Comparison of ENCODE assay signal across 16 mouse cellular contexts in the genomic region with DNA sequence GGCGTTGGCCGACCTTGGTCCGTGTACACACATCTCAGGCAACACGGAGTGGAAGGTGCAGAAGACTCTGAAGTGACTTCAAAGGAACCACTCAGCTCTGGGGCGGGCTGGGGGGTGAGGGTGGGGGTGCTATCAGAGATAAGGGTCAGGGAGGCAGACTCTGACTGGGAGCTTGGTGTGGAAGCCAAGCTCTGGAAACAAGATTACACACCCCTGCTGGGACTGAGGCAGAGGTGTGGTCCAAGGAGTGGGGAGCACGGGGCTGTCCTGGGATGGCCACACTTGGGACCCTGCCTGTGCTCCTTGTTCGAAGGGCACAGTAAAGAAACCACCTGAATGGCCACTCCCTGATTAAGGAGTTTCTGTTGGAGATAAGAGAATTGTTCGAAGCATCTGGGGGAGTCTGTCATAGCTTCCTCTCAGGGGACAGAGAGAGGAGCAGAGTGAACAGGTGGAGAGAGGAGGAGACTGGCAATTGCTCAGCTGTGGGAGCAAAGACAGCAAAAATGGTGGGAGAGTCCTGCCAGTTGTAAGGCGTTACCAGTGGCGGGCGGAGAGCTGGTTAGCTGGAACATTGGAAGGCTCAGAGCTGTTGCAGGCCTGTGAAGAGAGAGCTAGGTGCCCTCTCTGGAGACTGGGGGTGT. TPM values are rescaled to one million over a fixed set of nuclear protein-coding genes. Genes with fewer than 3 reads are reported as not detected.
A peak's percentile ranks its signal among the peaks of the same experiment; 100 is the strongest.
DNase-seq lines count a peak whose midpoint lies in the region; ATAC-seq and TF ChIP-seq lines count a peak whose summit lies in the region.
"Had no signal": no experiment of that assay in that cellular context is flagged by ENCODE, and none has a peak within 500 bp of the region (broad histone marks: within the 10 kb centered on the region; RNA-seq: fewer than 3 reads in every experiment).

No protein-coding gene starts in this region.

- no peak overlapping the region for H3K27ac ChIP-seq in heart, embryonic 16.5 days (ENCODE audit: low read length)
- no peak overlapping the region for H3K27ac ChIP-seq in heart, adult 2 months
- H3K27ac ChIP-seq in stomach, embryonic 14.5 days (ENCODE audit: low read length) = peak overlapping the region; percentile 56; the same call in 1 of the 2 replicates
- H3K27ac ChIP-seq in thymus, adult 2 months (ENCODE audit: control insufficient read depth, insufficient read depth, low read length) = no peak overlapping the region
- H3K27ac ChIP-seq: embryonic facial prominence, embryonic 12.5 days; forebrain, embryonic 12.5 days; hindbrain, embryonic 10.5 days; layer of hippocampus, adult 2 months had no signal

- TF ChIP-seq EP300 in heart, adult 2 months (IDR thresholded peaks at IDR 0.05; ENCODE audit: insufficient read depth, low read depth, low read length) = no peak

- DNase-seq in heart, adult 2 months = no peak
- DNase-seq in MEL-GATA-1-ER (ENCODE audit: extremely low read depth, low read depth) = peak; percentile 31
- DNase-seq in liver = peak; percentile 61
- no peak for DNase-seq in ovary, postnatal 14 days (ENCODE audit: low spot score)
- DNase-seq in thymus, adult 2 months = no peak
- DNase-seq: cerebellum, adult 2 months; gastrocnemius, postnatal 25 days; kidney, adult 8-10 months had no signal

- TF ChIP-seq CTCF in heart, adult 2 months (IDR thresholded peaks at IDR 0.05) = no peak
- no peak for TF ChIP-seq CTCF in thymus, adult 2 months (IDR thresholded peaks at IDR 0.05; ENCODE audit: borderline replicate concordance, control insufficient read depth, extremely low read depth, insufficient read depth, low read length, poor library complexity)

- WGBS in heart, embryonic 16.5 days = 19% methylated on average over 11 of the region's 11 CpGs
- 24% methylated on average over 11 of the region's 11 CpGs for WGBS in heart, adult 2 months
- WGBS in stomach, embryonic 14.5 days = 35% methylated on average over 11 of the region's 11 CpGs
- WGBS in thymus, adult 2 months = 77% methylated on average over 11 of the region's 11 CpGs

- no peak overlapping the region for H3K9ac ChIP-seq in heart, embryonic 16.5 days (ENCODE audit: low read length)
- no peak overlapping the region for H3K9ac ChIP-seq in heart, adult 2 months (ENCODE audit: low read depth, low read length)
- no peak overlapping the region for H3K9ac ChIP-seq in stomach, embryonic 14.5 days (replicated peaks; ENCODE audit: low read depth, low read length)
- H3K9ac ChIP-seq: forebrain, embryonic 12.5 days had no signal

- no peak overlapping the region for H3K4me3 ChIP-seq in heart, embryonic 16.5 days (ENCODE audit: low read length)
- no peak overlapping the region for H3K4me3 ChIP-seq in heart, adult 2 months
- no peak overlapping the region for H3K4me3 ChIP-seq in stomach, embryonic 14.5 days (ENCODE audit: low read depth, low read length)
- H3K4me3 ChIP-seq in thymus, adult 2 months (ENCODE audit: control insufficient read depth, insufficient read depth, low read length) = no peak overlapping the region
- H3K4me3 ChIP-seq: embryonic facial prominence, embryonic 12.5 days; forebrain, embryonic 12.5 days; hindbrain, embryonic 10.5 days; layer of hippocampus, adult 2 months had no signal

- no peaks in the 10 kb centered on the region; the same call in 1 of the 2 replicates for H3K9me3 ChIP-seq in heart, embryonic 16.5 days (replicated peaks; ENCODE audit: control insufficient read depth, low read length)
- H3K9me3 ChIP-seq in stomach, embryonic 14.5 days (ENCODE audit: control insufficient read depth, low read depth, low read length) = no peaks in the 10 kb centered on the region
- H3K9me3 ChIP-seq: embryonic facial prominence, embryonic 12.5 days; forebrain, embryonic 12.5 days; hindbrain, embryonic 10.5 days had no signal

- ATAC-seq in heart, embryonic 16.5 days (replicated peaks; ENCODE audit: extremely low read depth, insufficient read depth, low FRiP score) = 0 out of 2 replicates have a peak, but pooled peaks have one; percentile 28
- peak; percentile 79; the same call in 1 of the 2 replicates for ATAC-seq in stomach, embryonic 14.5 days (ENCODE audit: insufficient number of reproducible peaks, insufficient read depth, low FRiP score, low read depth)

- no peaks in the 10 kb centered on the region for H3K36me3 ChIP-seq in heart, embryonic 16.5 days (ENCODE audit: control insufficient read depth, insufficient read depth)
- no peaks in the 10 kb centered on the region for H3K36me3 ChIP-seq in heart, adult 2 months (ENCODE audit: control insufficient read depth, insufficient read depth, low read length)
- no peaks in the 10 kb centered on the region for H3K36me3 ChIP-seq in stomach, embryonic 14.5 days (ENCODE audit: control insufficient read depth, insufficient read depth, low read length)
- H3K36me3 ChIP-seq in thymus, adult 2 months (ENCODE audit: control insufficient read depth, insufficient read depth, low read length) = no peaks in the 10 kb centered on the region
- H3K36me3 ChIP-seq: embryonic facial prominence, embryonic 12.5 days; forebrain, embryonic 12.5 days; hindbrain, embryonic 10.5 days had no signal

- H3K27me3 ChIP-seq in heart, embryonic 16.5 days (ENCODE audit: control insufficient read depth, insufficient read depth, low read length) = no peaks in the 10 kb centered on the region
- H3K27me3 ChIP-seq in heart, adult 2 months (ENCODE audit: control insufficient read depth, insufficient read depth, low read length) = no peaks in the 10 kb centered on the region
- H3K27me3 ChIP-seq in stomach, embryonic 14.5 days (ENCODE audit: control insufficient read depth, insufficient read depth, low read length) = no peaks in the 10 kb centered on the region
- H3K27me3 ChIP-seq in thymus, adult 2 months (ENCODE audit: control insufficient read depth, insufficient read depth, low read length) = no peaks in the 10 kb centered on the region
- H3K27me3 ChIP-seq: embryonic facial prominence, embryonic 12.5 days; forebrain, embryonic 12.5 days had no signal

- H3K4me1 ChIP-seq in heart, embryonic 16.5 days (ENCODE audit: control insufficient read depth, insufficient read depth, low read length) = peaks cover 7% of the 10 kb centered on the region; the same call in 1 of the 2 replicates
- no peaks in the 10 kb centered on the region for H3K4me1 ChIP-seq in heart, adult 2 months (ENCODE audit: control insufficient read depth, insufficient read depth, low read length)
- no peaks in the 10 kb centered on the region for H3K4me1 ChIP-seq in stomach, embryonic 14.5 days (ENCODE audit: control insufficient read depth, insufficient read depth, low read length)
- no peaks in the 10 kb centered on the region for H3K4me1 ChIP-seq in thymus, adult 2 months (replicated peaks; ENCODE audit: control insufficient read depth, insufficient read depth, low read length)
- H3K4me1 ChIP-seq: embryonic facial prominence, embryonic 12.5 days; forebrain, embryonic 12.5 days had no signal

- intact Hi-C loops in heart, adult 2 months (cut with DNase I) = no loop called here

- 0 out of 2 replicates have a peak overlapping the region, but pooled peaks have one; percentile 12 for H3K4me2 ChIP-seq in heart, embryonic 16.5 days (ENCODE audit: low read depth, low read length)
- H3K4me2 ChIP-seq in stomach, embryonic 14.5 days (replicated peaks; ENCODE audit: low read depth, low read length) = no peak overlapping the region
- H3K4me2 ChIP-seq: embryonic facial prominence, embryonic 12.5 days; forebrain, embryonic 12.5 days had no signal

- no peak for TF ChIP-seq POLR2A in heart, adult 2 months (IDR thresholded peaks at IDR 0.05; ENCODE audit: insufficient read depth, low read depth, low read length)
- TF ChIP-seq POLR2A in thymus, adult 2 months (IDR thresholded peaks at IDR 0.05; ENCODE audit: control insufficient read depth, extremely low read depth, insufficient read depth, low read length, poor library complexity) = no peak

- no peaks in the 10 kb centered on the region for H3K79me2 ChIP-seq in heart, adult 2 months (replicated peaks; ENCODE audit: control insufficient read depth, insufficient read depth, low read length)

RNA-seq across cellular contexts. Expression of gene Pnpla1, which starts 11.1 kb away (rescaled TPM):
- 0.03 TPM in 1 of 2 replicates, not detected in the other for polyA plus RNA-seq in heart, embryonic 16.5 days (2015; fragmentation: Nextera tagmentation; extraction: Ambion mirVana)
- total RNA-seq in heart, adult 2 months (2021) = not detected
- polyA plus RNA-seq in heart, adult 2 months (2012; rRNA removed) = 0.02 TPM in 1 of 2 replicates, not detected in the other
- 0.07 TPM in 1 of 2 replicates, not detected in the other for polyA plus RNA-seq in stomach, embryonic 14.5 days (2014; fragmentation: Nextera tagmentation; extraction: Ambion mirVana)
- 0.17 and 0.26 TPM in 2 replicates for polyA plus RNA-seq in thymus, adult 2 months (2012; rRNA removed)
- total RNA-seq: gastrocnemius, postnatal 25 days; neutrophil, adult 5-6 weeks had no signal
- polyA plus RNA-seq: forebrain, embryonic 12.5 days; hindbrain, embryonic 10.5 days; midbrain, postnatal 0 days had no signal

RNA-seq across cellular contexts. Expression of gene Brpf3, which starts 46.2 kb away (rescaled TPM):
- 6.7 and 7.2 TPM in 2 replicates for polyA plus RNA-seq in heart, embryonic 16.5 days (2015; fragmentation: Nextera tagmentation; extraction: Ambion mirVana)
- 10 to 100 TPM; 12.0 to 15.8 TPM for total RNA-seq in heart, adult 2 months (2021)
- 14.0 and 14.2 TPM in 2 replicates for polyA plus RNA-seq in heart, adult 2 months (2012; rRNA removed)
- 12.6 and 13.8 TPM in 2 replicates for polyA plus RNA-seq in stomach, embryonic 14.5 days (2014; fragmentation: Nextera tagmentation; extraction: Ambion mirVana)
- 63.1 and 64.8 TPM in 2 replicates for polyA plus RNA-seq in thymus, adult 2 months (2012; rRNA removed)

Comparison
In these comparisons a context has a peak if more than half of its experiments do, and no peak if none do; other contexts are left out.
1. DNase-seq: peak in MEL-GATA-1-ER (single experiment) and liver (single experiment); none in heart, adult 2 months (0 of 2), ovary, postnatal 14 days (single experiment) and thymus, adult 2 months (single experiment).